Mouse (Mus musculus) testis, adult 2 months (tissue): ENCODE measurements around the gene Zdhhc13. TPM values are rescaled to one million over a fixed set of nuclear protein-coding genes. Genes with fewer than 3 reads are reported as not detected.

ENCODE experiments used
- H3K27ac ChIP-seq: fragments of 200-500 bp; 2 replicates; pipeline ENCODE4 v1.5.1; 2012; ENCODE audit warnings: low read depth, low read length; ENCODE audit not compliant: control insufficient read depth, insufficient read depth
- H3K27me3 ChIP-seq: fragments of 200-500 bp; 2 replicates; pipeline ENCODE4 v1.6.1; 2012; ENCODE audit warnings: mild to moderate bottlenecking, low read length, moderate library complexity; ENCODE audit not compliant: control insufficient read depth, insufficient read depth
- H3K36me3 ChIP-seq: fragments of 200-500 bp; 2 replicates; pipeline ENCODE4 v1.6.1; 2012; ENCODE audit warnings: mild to moderate bottlenecking, low read length; ENCODE audit not compliant: control insufficient read depth, insufficient read depth
- H3K4me1 ChIP-seq: fragments of 200-500 bp; 2 replicates; pipeline ENCODE4 v1.6.1; 2012; ENCODE audit warnings: low read length; ENCODE audit not compliant: control insufficient read depth, insufficient read depth
- H3K4me3 ChIP-seq: fragments of 200-500 bp; 2 replicates; pipeline ENCODE4 v1.5.1; 2012; ENCODE audit warnings: low read depth, mild to moderate bottlenecking, low read length, moderate library complexity, mixed read lengths; ENCODE audit not compliant: control insufficient read depth
- CTCF ChIP-seq: fragments of 200-500 bp; IDR thresholded peaks from 2 replicates; pipeline ENCODE4 v1.5.1; 2012; ENCODE audit warnings: low read depth, mild to moderate bottlenecking, inconsistent platforms, low read length, moderate library complexity; ENCODE audit not compliant: control insufficient read depth, insufficient read depth, insufficient replicate concordance
- POLR2A ChIP-seq: fragments of 200-500 bp; IDR thresholded peaks from 2 replicates; pipeline ENCODE4 v1.6.1; 2012; ENCODE audit warnings: low read depth, mild to moderate bottlenecking, inconsistent platforms, low read length, moderate library complexity; ENCODE audit not compliant: control insufficient read depth
- polyA plus RNA-seq: library from polyadenylated mRNA; depleted of rRNA; stranded (reverse); fragments of >200 nt; gene quantifications from 2 replicates; pipeline ENCODE4 v1.2.3, GENCODE M21; 2012

Zdhhc13 gene
- polyA plus RNA-seq, 1 experiment, result 12.4 TPM

DNA sequence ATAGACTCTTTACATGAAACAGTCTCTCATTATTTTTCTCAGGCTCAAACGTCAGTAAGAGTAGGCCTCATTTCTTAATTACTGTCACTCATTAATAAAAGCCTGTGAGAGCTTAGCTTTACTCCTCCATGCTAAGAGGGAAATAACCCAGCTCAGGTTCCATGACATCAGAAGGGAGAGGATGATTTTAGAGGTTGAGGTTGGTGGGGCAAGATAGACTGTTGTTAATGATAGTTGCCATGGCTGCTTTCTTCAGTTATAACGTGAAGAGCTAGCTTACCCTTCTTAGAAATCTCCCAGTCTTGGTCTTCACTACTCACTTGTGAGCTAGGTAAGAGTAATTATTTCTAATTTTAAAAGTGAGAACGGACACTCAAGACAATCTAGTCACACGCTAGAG, 1.3 kb downstream of the Zdhhc13 start:
- no peak overlapping the region for H3K4me3 ChIP-seq
- no peak overlapping the region for H3K27ac ChIP-seq
- no peaks in the 10 kb centered on the region for H3K27me3 ChIP-seq
- H3K36me3 ChIP-seq, result no peaks in the 10 kb centered on the region
- H3K4me1 ChIP-seq, result no peaks in the 10 kb centered on the region; the same call in 1 of the 2 replicates
- TF ChIP-seq POLR2A (no peak), CTCF (no peak)

DNA sequence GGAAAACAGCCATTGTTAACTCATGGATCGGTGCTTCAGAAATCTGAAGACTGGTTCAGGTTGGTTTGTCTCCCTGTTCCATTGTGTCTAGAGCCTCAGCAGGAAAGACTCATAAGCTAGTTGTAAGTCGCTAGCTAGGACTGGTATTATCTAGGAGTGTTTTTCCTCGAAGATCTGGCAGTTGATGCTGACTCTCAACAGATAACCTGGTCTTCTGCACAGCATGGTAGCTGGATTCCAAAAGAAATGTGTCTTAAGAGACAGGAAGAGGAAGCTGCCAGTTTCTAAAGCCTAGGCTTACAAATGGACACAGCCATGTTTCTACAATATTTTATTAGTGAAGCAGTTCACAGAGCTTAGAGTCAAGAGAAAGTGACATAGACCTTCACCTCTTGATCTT, 2.6 kb downstream of the Zdhhc13 start:
- H3K27me3 ChIP-seq, result no peaks in the 10 kb centered on the region
- no peaks in the 10 kb centered on the region; the same call in 1 of the 2 replicates for H3K4me1 ChIP-seq
- no peak overlapping the region for H3K27ac ChIP-seq
- H3K4me3 ChIP-seq, result no peak overlapping the region
- no peak for TF ChIP-seq POLR2A
- no peak for TF ChIP-seq CTCF
- no peaks in the 10 kb centered on the region for H3K36me3 ChIP-seq

DNA sequence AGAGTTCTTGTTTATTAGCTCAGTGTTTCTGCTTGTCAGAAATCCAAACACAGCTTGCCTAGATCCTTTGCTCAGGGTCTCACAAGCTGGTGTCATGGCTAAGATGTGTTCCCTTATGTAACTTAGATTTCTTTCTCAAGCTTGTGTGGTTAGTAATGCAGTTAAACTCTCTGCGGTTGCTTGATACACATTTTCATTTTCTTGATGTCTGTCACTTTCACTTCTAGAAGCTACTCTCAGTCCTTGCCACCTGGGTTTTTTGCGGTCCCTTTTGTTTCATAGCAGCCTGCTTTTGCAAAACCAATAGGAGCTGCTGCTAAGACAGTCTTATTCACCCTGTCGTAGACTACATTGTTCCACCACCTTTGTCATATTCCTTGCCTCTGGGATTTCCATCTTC, 6.3 kb downstream of the Zdhhc13 start:
- H3K27ac ChIP-seq, result no peak overlapping the region
- no peaks in the 10 kb centered on the region for H3K27me3 ChIP-seq
- no peaks in the 10 kb centered on the region for H3K4me1 ChIP-seq
- TF ChIP-seq CTCF (no peak), POLR2A (no peak)
- no peaks in the 10 kb centered on the region for H3K36me3 ChIP-seq
- H3K4me3 ChIP-seq, result no peak overlapping the region

DNA sequence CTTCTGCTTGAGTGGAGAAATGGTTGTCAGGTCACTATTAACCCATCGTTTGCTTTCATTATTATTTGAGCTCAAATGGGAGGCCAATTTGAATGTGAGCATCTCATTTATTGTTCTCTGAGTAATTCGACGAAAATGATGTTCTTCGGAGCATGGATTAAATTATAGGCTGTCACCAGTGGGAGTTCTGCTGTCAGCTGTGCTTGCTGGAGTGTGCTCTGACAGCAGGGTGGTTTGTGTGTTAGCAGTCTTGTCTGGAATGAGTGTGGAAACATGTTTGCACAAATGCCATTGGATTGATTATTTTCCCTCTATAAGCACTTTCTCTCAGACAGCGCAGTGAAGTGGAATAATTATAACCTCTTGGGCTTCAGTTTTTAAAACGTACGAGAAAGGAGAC, 14.6 kb downstream of the Zdhhc13 start:
- no peak overlapping the region for H3K4me3 ChIP-seq
- peaks cover 3% of the 10 kb centered on the region for H3K36me3 ChIP-seq
- no peaks in the 10 kb centered on the region for H3K27me3 ChIP-seq
- no peaks in the 10 kb centered on the region for H3K4me1 ChIP-seq
- TF ChIP-seq POLR2A (no peak), CTCF (no peak)
- no peak overlapping the region for H3K27ac ChIP-seq

DNA sequence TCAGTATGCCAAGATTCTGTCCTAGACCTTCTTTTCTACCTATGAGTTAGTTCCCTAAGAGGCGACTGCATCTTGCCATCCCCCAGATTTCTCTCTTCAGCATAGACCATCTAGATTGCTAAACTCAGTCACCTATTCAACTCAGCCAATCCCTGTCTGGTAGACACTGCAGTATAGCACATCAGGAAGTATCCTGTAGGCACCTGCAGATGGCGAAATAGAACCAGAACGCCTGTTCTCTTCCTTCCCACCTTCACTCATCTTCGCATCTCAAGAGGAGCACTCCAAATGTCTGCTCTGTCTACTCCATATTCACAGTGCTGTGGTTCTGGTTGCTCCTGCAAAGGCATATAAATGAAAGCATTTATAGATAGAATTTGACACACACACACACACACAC, 17.8 kb downstream of the Zdhhc13 start:
- H3K4me1 ChIP-seq, result no peaks in the 10 kb centered on the region
- H3K36me3 ChIP-seq, result peaks cover 4% of the 10 kb centered on the region
- H3K27ac ChIP-seq, result no peak overlapping the region
- no peaks in the 10 kb centered on the region for H3K27me3 ChIP-seq
- no peak overlapping the region for H3K4me3 ChIP-seq
- TF ChIP-seq POLR2A, result no peak
- no peak for TF ChIP-seq CTCF

DNA sequence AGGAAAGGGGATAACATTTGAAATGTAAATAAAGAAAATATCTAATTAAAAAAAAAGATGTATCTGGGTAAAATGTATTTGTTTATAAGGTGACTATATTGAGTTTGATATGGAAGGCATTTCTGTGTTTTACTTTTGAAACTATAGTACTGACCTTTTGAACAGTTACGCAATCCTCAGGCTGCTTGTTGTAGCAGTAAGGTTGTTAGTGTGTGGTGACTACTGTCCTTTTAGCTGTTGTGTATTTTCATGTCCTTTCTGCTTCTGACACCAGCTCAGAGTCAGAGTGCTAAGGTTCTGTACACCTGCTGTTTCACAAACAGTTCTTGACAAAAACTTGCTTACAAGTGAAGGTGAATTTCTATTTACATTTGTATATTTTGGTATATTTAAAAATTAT, 21.8 kb downstream of the Zdhhc13 start:
- Histone ChIP-seq H3K27me3 (no peaks in the 10 kb centered on the region), H3K36me3 (peaks cover 3% of the 10 kb centered on the region), H3K4me3 (no peak overlapping the region), H3K27ac (no peak overlapping the region), H3K4me1 (no peaks in the 10 kb centered on the region)
- TF ChIP-seq CTCF (no peak), POLR2A (no peak)

DNA sequence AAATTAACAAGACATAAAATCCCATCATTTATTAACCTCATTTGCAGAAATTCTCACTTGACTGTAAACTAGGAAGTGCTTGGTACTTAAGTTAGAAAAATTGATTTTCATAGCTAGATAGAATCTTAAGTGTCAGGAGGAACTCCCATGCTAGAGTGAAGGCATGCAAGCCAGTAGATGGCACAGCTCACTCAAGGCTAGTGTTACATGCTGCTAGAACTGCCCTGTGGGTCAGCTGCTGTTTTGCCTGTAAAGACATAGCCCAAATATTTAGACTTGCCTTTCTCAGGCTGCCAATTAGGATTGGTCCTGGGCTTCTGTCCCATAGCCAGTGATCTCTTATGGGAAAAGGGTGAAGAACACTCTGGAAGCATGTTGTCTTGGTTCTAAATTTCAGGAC, 23.6 kb downstream of the Zdhhc13 start:
- Histone ChIP-seq H3K27me3 (no peaks in the 10 kb centered on the region), H3K36me3 (peaks cover 2% of the 10 kb centered on the region), H3K4me1 (no peaks in the 10 kb centered on the region), H3K27ac (no peak overlapping the region), H3K4me3 (no peak overlapping the region)
- TF ChIP-seq POLR2A, result no peak
- TF ChIP-seq CTCF, result no peak

DNA sequence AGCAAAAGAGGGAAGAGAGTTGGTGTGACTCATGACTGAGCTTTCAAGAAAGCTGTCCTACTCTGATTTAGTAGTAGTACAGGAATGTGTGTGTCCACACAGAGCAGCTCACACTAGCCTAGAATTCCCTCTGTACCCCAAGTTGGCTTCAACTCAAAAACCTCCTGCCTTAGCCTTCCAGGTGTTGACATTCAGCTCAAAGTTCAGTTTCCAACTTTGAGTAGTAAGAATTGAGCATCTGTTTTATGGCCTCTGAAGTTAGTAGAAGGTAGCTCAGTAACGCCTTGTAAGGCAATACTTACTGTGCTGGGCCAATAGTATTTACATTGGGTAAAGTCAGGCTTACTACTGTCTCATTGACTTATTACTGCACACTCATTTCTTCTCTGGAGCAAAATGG, 24.8 kb downstream of the Zdhhc13 start:
- TF ChIP-seq CTCF (no peak), POLR2A (no peak)

More for the DNA sequence above, 24.8 kb downstream of the Zdhhc13 start:
- H3K27ac ChIP-seq, result no peak overlapping the region
- no peak overlapping the region for H3K4me3 ChIP-seq
- no peaks in the 10 kb centered on the region for H3K27me3 ChIP-seq
- peaks cover 2% of the 10 kb centered on the region for H3K36me3 ChIP-seq
- H3K4me1 ChIP-seq, result no peaks in the 10 kb centered on the region
